Mouse (Mus musculus) neural tube, embryonic 14.5 days (tissue): ENCODE results near the gene Usp3. TPM values are rescaled to one million over a fixed set of nuclear protein-coding genes. Genes with fewer than 3 reads are reported as not detected.

ENCODE experiments used
- ATAC-seq: fragments of 200-750 bp; cut with Nextera tagmentation; 2 replicates; pipeline ENCODE4 v1.8.0; 2017; ENCODE audit warnings: low read depth, mild to moderate bottlenecking, moderate TSS enrichment, moderate library complexity
- H3K27ac ChIP-seq: fragments of 300-500 bp; sonication (generic); 2 replicates; pipeline ENCODE4 v1.5.1; 2014; ENCODE audit warnings: low read depth, mild to moderate bottlenecking, control low read depth, low read length, moderate library complexity, mixed read lengths
- H3K27me3 ChIP-seq: fragments of 300-500 bp; sonication (generic); 2 replicates; pipeline ENCODE4 v1.6.1; 2014; ENCODE audit warnings: low read length; ENCODE audit not compliant: control insufficient read depth, insufficient read depth
- H3K36me3 ChIP-seq: fragments of 300-500 bp; sonication (generic); 2 replicates; pipeline ENCODE4 v1.6.1; 2014; ENCODE audit warnings: low read length, mixed read lengths; ENCODE audit not compliant: control insufficient read depth, insufficient read depth
- H3K4me1 ChIP-seq: fragments of 300-500 bp; sonication (generic); 2 replicates; pipeline ENCODE4 v1.6.1; 2014; ENCODE audit warnings: low read length; ENCODE audit not compliant: control insufficient read depth, insufficient read depth
- H3K4me2 ChIP-seq: fragments of 300-500 bp; sonication (generic); 2 replicates; pipeline ENCODE4 v1.6.1; 2014; ENCODE audit warnings: mild to moderate bottlenecking, low read depth, low read length, control low read depth
- H3K4me3 ChIP-seq: fragments of 300-500 bp; sonication (generic); 2 replicates; pipeline ENCODE4 v1.5.1; 2014; ENCODE audit warnings: low read depth, low read length, control low read depth, mixed read lengths
- H3K9ac ChIP-seq: fragments of 300-500 bp; sonication (generic); replicated peaks from 2 replicates; pipeline ENCODE4 v1.6.1; 2014; ENCODE audit warnings: low read depth, mild to moderate bottlenecking, control low read depth, low read length, mixed read lengths
- H3K9me3 ChIP-seq: fragments of 300-500 bp; sonication (generic); 2 replicates; pipeline ENCODE4 v1.6.1; 2016; ENCODE audit warnings: low read length; ENCODE audit not compliant: control insufficient read depth
- WGBS: fragments of 180-500 bp; shearing (Covaris S2); extraction: QIAGEN DNeasy Blood & Tissue Kit; methylation state at CpG from one replicate; pipeline ENCODE4 v1.1.7; 2014; 5-methylcytosine and 5-hydroxymethylcytosine counted together
- polyA plus RNA-seq: library from polyadenylated mRNA; unstranded; fragments of >200 nt; fragmentation: Nextera tagmentation; extraction: Ambion mirVana; gene quantifications from 2 replicates; pipeline ENCODE4 v1.2.1, GENCODE M21; 2014

The Usp3 gene
- polyA plus RNA-seq, 1 experiment from 2014 or later: 73.7 TPM

GRCm38 (mm10) chr9:66511580-66512350 is 81.2 kb downstream of the Usp3 start:
- under 1% methylated on average over 78 of the region's 78 CpGs for WGBS
- Histone ChIP-seq H3K4me3 (peak overlapping the region; percentile 62), H3K4me2 (peak overlapping the region; percentile 98), H3K9me3 (no peaks in the 10 kb centered on the region), H3K27me3 (no peaks in the 10 kb centered on the region), H3K4me1 (peaks cover 17% of the 10 kb centered on the region; the same call in 1 of the 2 replicates), H3K36me3 (peaks cover 25% of the 10 kb centered on the region; the same call in 1 of the 2 replicates), H3K27ac (peak overlapping the region; percentile 98), H3K9ac (peak overlapping the region; percentile 78)
- peak; percentile 92 for ATAC-seq

GRCm38 (mm10) chr9:66510944-66511343 is 82.0 kb downstream of the Usp3 start:
- peaks cover 17% of the 10 kb centered on the region; the same call in 1 of the 2 replicates for H3K4me1 ChIP-seq
- H3K9me3 ChIP-seq: no peaks in the 10 kb centered on the region
- peak overlapping the region; percentile 78 for H3K9ac ChIP-seq
- WGBS: 0% methylated on average over 2 of the region's 2 CpGs
- no peak for ATAC-seq
- H3K27me3 ChIP-seq: no peaks in the 10 kb centered on the region
- H3K36me3 ChIP-seq: peaks cover 17% of the 10 kb centered on the region; the same call in 1 of the 2 replicates
- peak overlapping the region; percentile 62 for H3K4me3 ChIP-seq
- H3K4me2 ChIP-seq: peak overlapping the region; percentile 98
- peak overlapping the region; percentile 98 for H3K27ac ChIP-seq

- H3K36me3 ChIP-seq: peaks cover 16% of the 10 kb centered on the region
- no peaks in the 10 kb centered on the region for H3K9me3 ChIP-seq
- no peak overlapping the region for H3K4me3 ChIP-seq
- H3K27ac ChIP-seq: peak overlapping the region; percentile 98
- H3K27me3 ChIP-seq: no peaks in the 10 kb centered on the region
- H3K4me1 ChIP-seq: peaks cover 17% of the 10 kb centered on the region; the same call in 1 of the 2 replicates
- H3K4me2 ChIP-seq: peak overlapping the region; percentile 98; the same call in 1 of the 2 replicates
- 58% methylated on average over 7 of the region's 7 CpGs for WGBS
- ATAC-seq: no peak
- H3K9ac ChIP-seq: no peak overlapping the region
These were observed 82.5 kb downstream of the Usp3 start for GRCm38 (mm10) chr9:66510351-66510841.

GRCm38 (mm10) chr9:66508890-66509399 is 84.0 kb downstream of the Usp3 start:
- no peak overlapping the region for H3K4me2 ChIP-seq
- no peak for ATAC-seq
- H3K4me3 ChIP-seq: no peak overlapping the region
- H3K36me3 ChIP-seq: peaks cover 28% of the 10 kb centered on the region
- H3K4me1 ChIP-seq: peaks cover 17% of the 10 kb centered on the region; the same call in 1 of the 2 replicates
- H3K9ac ChIP-seq: no peak overlapping the region
- H3K27ac ChIP-seq: 0 out of 2 replicates have a peak overlapping the region, but pooled peaks have one; percentile 22
- H3K9me3 ChIP-seq: no peaks in the 10 kb centered on the region
- H3K27me3 ChIP-seq: no peaks in the 10 kb centered on the region
- WGBS: 70% methylated on average over 4 of the region's 4 CpGs

GRCm38 (mm10) chr9:66507684-66508083 is 85.3 kb downstream of the Usp3 start:
- Histone ChIP-seq H3K36me3 (peaks cover 28% of the 10 kb centered on the region), H3K4me1 (peaks cover 14% of the 10 kb centered on the region; the same call in 1 of the 2 replicates), H3K4me3 (no peak overlapping the region), H3K27me3 (no peaks in the 10 kb centered on the region), H3K4me2 (no peak overlapping the region), H3K9ac (no peak overlapping the region), H3K9me3 (no peaks in the 10 kb centered on the region), H3K27ac (no peak overlapping the region)
- no peak for ATAC-seq
- WGBS: 85% methylated on average over 3 of the region's 3 CpGs

- no peaks in the 10 kb centered on the region for H3K27me3 ChIP-seq
- H3K4me3 ChIP-seq: no peak overlapping the region
- H3K36me3 ChIP-seq: peaks cover 38% of the 10 kb centered on the region
- H3K9me3 ChIP-seq: no peaks in the 10 kb centered on the region
- 0 out of 2 replicates have a peak overlapping the region, but pooled peaks have one; percentile 45 for H3K27ac ChIP-seq
- no peak overlapping the region for H3K4me2 ChIP-seq
- no peak for ATAC-seq
- peaks cover 12% of the 10 kb centered on the region; the same call in 1 of the 2 replicates for H3K4me1 ChIP-seq
- H3K9ac ChIP-seq: no peak overlapping the region
These were observed 86.5 kb downstream of the Usp3 start for GRCm38 (mm10) chr9:66506424-66506823.

GRCm38 (mm10) chr9:66506011-66506410 is 86.9 kb downstream of the Usp3 start:
- Histone ChIP-seq H3K36me3 (peaks cover 42% of the 10 kb centered on the region), H3K9me3 (no peaks in the 10 kb centered on the region), H3K27me3 (no peaks in the 10 kb centered on the region), H3K4me2 (no peak overlapping the region), H3K27ac (peak overlapping the region; percentile 64; the same call in 1 of the 2 replicates), H3K9ac (no peak overlapping the region), H3K4me3 (no peak overlapping the region), H3K4me1 (peaks cover 11% of the 10 kb centered on the region; the same call in 1 of the 2 replicates)
- ATAC-seq: peak; percentile 73; the same call in 1 of the 2 replicates
- whole genome bisulfite sequencing: 13% methylated on average over 4 of the region's 4 CpGs

- peak overlapping the region; percentile 64 for H3K27ac ChIP-seq
- H3K4me3 ChIP-seq: no peak overlapping the region
- H3K9ac ChIP-seq: no peak overlapping the region
- no peaks in the 10 kb centered on the region for H3K27me3 ChIP-seq
- H3K36me3 ChIP-seq: peaks cover 48% of the 10 kb centered on the region
- peaks cover 4% of the 10 kb centered on the region; the same call in 1 of the 2 replicates for H3K4me1 ChIP-seq
- no peak for ATAC-seq
- WGBS: 59% methylated on average over 9 of the region's 9 CpGs
- H3K4me2 ChIP-seq: no peak overlapping the region
- H3K9me3 ChIP-seq: no peaks in the 10 kb centered on the region
These were observed 87.6 kb downstream of the Usp3 start for GRCm38 (mm10) chr9:66505141-66505917.
